Mouse (Mus musculus): ENCODE measurements around the gene Papolb.

Gene Papolb

GRCm38 (mm10) chr5:142520360-142520759 lies 9.5 kb downstream of the Papolb start:
- no peak for DNase-seq (ENCODE audit: low read depth, low spot score)

- no peak for DNase-seq (ENCODE audit: low read depth, low spot score)
Observed at GRCm38 (mm10) chr5:142518973-142519372, 10.9 kb downstream of the Papolb start.

GRCm38 (mm10) chr5:142512112-142512511 lies 17.8 kb downstream of the Papolb start:
- no peak for DNase-seq (ENCODE audit: low read depth, low spot score)

- no peak for DNase-seq (ENCODE audit: low read depth, low spot score)
Observed at GRCm38 (mm10) chr5:142510061-142510414, 19.8 kb downstream of the Papolb start.

GRCm38 (mm10) chr5:142509141-142510060 lies 20.5 kb downstream of the Papolb start:
- DNase-seq (ENCODE audit: low read depth, low spot score): no peak

- DNase-seq (ENCODE audit: low read depth, low spot score): no peak
Observed at GRCm38 (mm10) chr5:142505695-142506423, 24.0 kb downstream of the Papolb start.

GRCm38 (mm10) chr5:142504175-142504574 lies 25.7 kb downstream of the Papolb start:
- no peak for DNase-seq (ENCODE audit: low read depth, low spot score)

GRCm38 (mm10) chr5:142502414-142502813 lies 27.5 kb downstream of the Papolb start:
- DNase-seq (ENCODE audit: low read depth, low spot score): peak; percentile 83

- DNase-seq (ENCODE audit: low read depth, low spot score): no peak
Observed at GRCm38 (mm10) chr5:142500918-142501317, 29.0 kb downstream of the Papolb start.

GRCm38 (mm10) chr5:142498964-142499363 lies 30.9 kb downstream of the Papolb start:
- DNase-seq (ENCODE audit: low read depth, low spot score): no peak

GRCm38 (mm10) chr5:142495321-142496096 lies 34.4 kb downstream of the Papolb start:
- no peak for DNase-seq (ENCODE audit: low read depth, low spot score)

GRCm38 (mm10) chr5:142493307-142493706 lies 36.6 kb downstream of the Papolb start:
- DNase-seq (ENCODE audit: low read depth, low spot score): no peak

- no peak for DNase-seq (ENCODE audit: low read depth, low spot score)
Observed at GRCm38 (mm10) chr5:142489955-142490707, 39.7 kb downstream of the Papolb start.

GRCm38 (mm10) chr5:142486654-142487053 lies 43.2 kb downstream of the Papolb start:
- no peak for DNase-seq (ENCODE audit: low read depth, low spot score)

GRCm38 (mm10) chr5:142483581-142483980 lies 46.3 kb downstream of the Papolb start:
- no peak for DNase-seq (ENCODE audit: low read depth, low spot score)

GRCm38 (mm10) chr5:142482512-142482911 lies 47.4 kb downstream of the Papolb start:
- no peak for DNase-seq (ENCODE audit: low read depth, low spot score)

GRCm38 (mm10) chr5:142478829-142479435 lies 50.9 kb downstream of the Papolb start:
- peak; percentile 60 for DNase-seq (ENCODE audit: low read depth, low spot score)

GRCm38 (mm10) chr5:142477866-142478615 lies 51.8 kb downstream of the Papolb start:
- no peak for DNase-seq (ENCODE audit: low read depth, low spot score)

- DNase-seq (ENCODE audit: low read depth, low spot score): no peak
Observed at GRCm38 (mm10) chr5:142477346-142477745, 52.5 kb downstream of the Papolb start.

Data from retina, adult 2 months (tissue).